Mouse (Mus musculus) T-helper 1 cell (primary cell): ENCODE data around the gene Ap1m2.

Experiments
- in situ Hi-C: fragments of 300-600 bp; cut with MboI, MseI; formaldehyde crosslinking; loops from one replicate; pipeline ENCODE4 v1.15.1; 2025; ENCODE audit warnings: high pct_unique_total_duplicates

Ap1m2 gene

GRCm38 (mm10) chr9:21312134-21312533 is at the start of gene Ap1m2:
TSS of gene Ap1m2 (minus strand) at chr9:21312337.
- in situ Hi-C loops = no loop called here

- in situ Hi-C loops = no loop called here
These were observed 45.0 kb upstream of the Ap1m2 start for GRCm38 (mm10) chr9:21356981-21357718.

- in situ Hi-C loops = no loop called here
These were observed 42.7 kb upstream of the Ap1m2 start for GRCm38 (mm10) chr9:21354796-21355195.

GRCm38 (mm10) chr9:21353373-21353686 is 41.2 kb upstream of the Ap1m2 start:
- in situ Hi-C loops = no loop called here

GRCm38 (mm10) chr9:21352463-21353372 is 40.6 kb upstream of the Ap1m2 start:
- in situ Hi-C loops = no loop called here

- in situ Hi-C loops = no loop called here
These were observed 39.7 kb upstream of the Ap1m2 start for GRCm38 (mm10) chr9:21351702-21352377.

- in situ Hi-C loops = no loop called here
These were observed 39.0 kb upstream of the Ap1m2 start for GRCm38 (mm10) chr9:21351178-21351577.

- in situ Hi-C loops = no loop called here
These were observed 36.0 kb upstream of the Ap1m2 start for GRCm38 (mm10) chr9:21348152-21348551.

- in situ Hi-C loops = no loop called here
These were observed 34.7 kb upstream of the Ap1m2 start for GRCm38 (mm10) chr9:21346627-21347365.

GRCm38 (mm10) chr9:21340411-21340810 is 28.3 kb upstream of the Ap1m2 start:
- in situ Hi-C loops = no loop called here

GRCm38 (mm10) chr9:21337652-21338051 is 25.5 kb upstream of the Ap1m2 start:
- in situ Hi-C loops = no loop called here

GRCm38 (mm10) chr9:21336491-21336890 is 24.4 kb upstream of the Ap1m2 start:
- in situ Hi-C loops = no loop called here

- in situ Hi-C loops = no loop called here
These were observed 23.3 kb upstream of the Ap1m2 start for GRCm38 (mm10) chr9:21335391-21335790.

- in situ Hi-C loops = no loop called here
These were observed 22.6 kb upstream of the Ap1m2 start for GRCm38 (mm10) chr9:21334747-21335146.

- in situ Hi-C loops = no loop called here
These were observed 21.4 kb upstream of the Ap1m2 start for GRCm38 (mm10) chr9:21333523-21333922.

GRCm38 (mm10) chr9:21332161-21333061 is 20.3 kb upstream of the Ap1m2 start:
- in situ Hi-C loops = no loop called here

- in situ Hi-C loops = no loop called here
These were observed 19.4 kb upstream of the Ap1m2 start for GRCm38 (mm10) chr9:21331365-21332140.

- in situ Hi-C loops = no loop called here
These were observed 17.7 kb upstream of the Ap1m2 start for GRCm38 (mm10) chr9:21329699-21330289.

- in situ Hi-C loops = no loop called here
These were observed 16.9 kb upstream of the Ap1m2 start for GRCm38 (mm10) chr9:21329041-21329440.
